Mouse (Mus musculus) intestine, embryonic 16.5 days (tissue): ENCODE results near the gene Hbs1l. TPM values are rescaled to one million over a fixed set of nuclear protein-coding genes. Genes with fewer than 3 reads are reported as not detected.

Experiments
- ATAC-seq: fragments of 200-750 bp; cut with Nextera tagmentation; 2 replicates; pipeline ENCODE4 v1.8.0; 2017; ENCODE audit warnings: moderate TSS enrichment, moderate library complexity
- H3K27ac ChIP-seq: fragments of 300-500 bp; sonication (generic); 2 replicates; pipeline ENCODE4 v1.5.1; 2014; ENCODE audit warnings: mild to moderate bottlenecking, low read length
- H3K27me3 ChIP-seq: fragments of 300-500 bp; sonication (generic); replicated peaks from 2 replicates; pipeline ENCODE4 v1.6.1; 2014; ENCODE audit warnings: low read length, control low read depth, mixed read lengths; ENCODE audit not compliant: control insufficient read depth, insufficient read depth
- H3K36me3 ChIP-seq: fragments of 300-500 bp; sonication (generic); 2 replicates; pipeline ENCODE4 v1.6.1; 2014; ENCODE audit warnings: low read length, control low read depth; ENCODE audit not compliant: control insufficient read depth, insufficient read depth
- H3K4me1 ChIP-seq: fragments of 300-500 bp; sonication (generic); 2 replicates; pipeline ENCODE4 v1.6.1; 2014; ENCODE audit warnings: low read length, control low read depth, mixed read lengths; ENCODE audit not compliant: control insufficient read depth, insufficient read depth
- H3K4me2 ChIP-seq: fragments of 300-500 bp; sonication (generic); 2 replicates; pipeline ENCODE4 v1.6.1; 2014; ENCODE audit warnings: low read depth, low read length, control low read depth
- H3K4me3 ChIP-seq: fragments of 300-500 bp; sonication (generic); 2 replicates; pipeline ENCODE4 v1.5.1; 2014; ENCODE audit warnings: mild to moderate bottlenecking, low read length
- H3K9ac ChIP-seq: fragments of 300-500 bp; sonication (generic); 2 replicates; pipeline ENCODE4 v1.6.1; 2014; ENCODE audit warnings: low read depth, low read length
- H3K9me3 ChIP-seq: fragments of 300-500 bp; sonication (generic); 2 replicates; pipeline ENCODE4 v1.6.1; 2016; ENCODE audit warnings: low read length, control low read depth; ENCODE audit not compliant: control insufficient read depth
- WGBS: fragments of 180-500 bp; shearing (Covaris S2); extraction: QIAGEN DNeasy Blood & Tissue Kit; methylation state at CpG from one replicate; pipeline ENCODE4 v1.1.7; 2014; 5-methylcytosine and 5-hydroxymethylcytosine counted together
- polyA plus RNA-seq: library from polyadenylated mRNA; unstranded; fragments of >200 nt; fragmentation: Nextera tagmentation; extraction: Ambion mirVana; gene quantifications from 2 replicates; pipeline ENCODE4 v1.2.1, GENCODE M21; 2015

Hbs1l gene
- polyA plus RNA-seq: 78.7 and 80.0 TPM in 2 replicates

DNA sequence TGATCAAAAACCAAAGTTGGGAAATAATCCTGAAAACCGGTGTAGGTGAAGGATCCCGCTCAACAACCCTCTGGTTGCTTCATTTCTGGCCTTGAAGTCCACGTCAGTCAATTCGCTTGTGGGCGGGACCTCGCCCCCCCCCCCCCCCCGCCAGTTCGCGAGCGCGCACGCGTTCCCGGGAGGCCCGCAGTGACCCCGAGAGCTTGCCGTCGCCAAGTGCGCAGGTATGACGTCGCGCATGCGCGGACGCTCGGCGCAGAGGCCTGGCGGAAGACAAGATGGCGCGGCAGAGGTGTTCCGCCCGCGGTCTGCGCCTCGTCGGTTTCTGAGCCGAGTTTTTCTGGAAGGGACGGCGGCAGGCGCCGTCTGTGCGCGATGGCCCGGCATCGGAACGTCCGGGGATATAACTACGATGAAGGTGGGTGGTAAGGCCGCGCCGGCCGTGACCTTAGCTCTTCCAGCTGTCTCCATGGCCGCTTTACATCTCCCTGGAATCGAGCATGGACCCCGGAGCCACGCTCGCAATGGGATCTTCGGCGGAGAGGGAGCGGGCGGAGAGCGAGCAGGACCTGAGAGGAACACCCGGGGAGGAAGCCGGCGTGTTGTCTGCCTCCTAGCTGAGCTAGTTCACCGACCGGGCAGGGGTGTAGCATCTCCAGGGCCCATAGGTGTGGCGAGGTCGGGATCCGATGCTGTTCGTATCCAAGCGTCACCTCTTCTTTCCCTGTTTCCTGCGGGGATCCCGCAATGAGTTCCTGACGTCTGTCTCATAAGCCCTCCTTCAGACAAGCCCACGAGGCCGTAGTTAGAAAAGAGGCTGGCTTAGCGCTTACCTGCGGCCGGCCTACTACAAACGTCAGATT is at the start of gene Hbs1l:
Hbs1l (plus strand) TSS at position 221 of the 863 bp plus-strand sequence.
- no peaks in the 10 kb centered on the region for H3K9me3 ChIP-seq
- H3K4me2 ChIP-seq: peak within 1 kb of the TSS; percentile 57
- H3K4me3 ChIP-seq: peak within 1 kb of the TSS; percentile 94
- under 1% methylated on average over 71 of the region's 81 CpGs for WGBS
- H3K27me3 ChIP-seq: no peaks in the 10 kb centered on the region
- peak within 1 kb of the TSS; percentile 95 for H3K9ac ChIP-seq
- peaks cover 13% of the 10 kb centered on the region for H3K4me1 ChIP-seq
- peaks cover 6% of the 10 kb centered on the region; the same call in 1 of the 2 replicates for H3K36me3 ChIP-seq
- ATAC-seq: peak; percentile 99
- H3K27ac ChIP-seq: peak within 1 kb of the TSS; percentile 74

GRCm38 (mm10) chr10:21248556-21248955 is 47.2 kb upstream of the Hbs1l start:
- Histone ChIP-seq H3K9ac (no peak overlapping the region), H3K4me1 (no peaks in the 10 kb centered on the region), H3K36me3 (no peaks in the 10 kb centered on the region), H3K27me3 (no peaks in the 10 kb centered on the region), H3K4me2 (no peak overlapping the region), H3K27ac (no peak overlapping the region), H3K4me3 (no peak overlapping the region), H3K9me3 (no peaks in the 10 kb centered on the region)
- 83% methylated on average over 4 of the region's 4 CpGs for WGBS
- no peak for ATAC-seq

GRCm38 (mm10) chr10:21251881-21252534 is 43.8 kb upstream of the Hbs1l start:
- WGBS: 59% methylated on average over 15 of the region's 15 CpGs
- Histone ChIP-seq H3K27me3 (no peaks in the 10 kb centered on the region), H3K36me3 (no peaks in the 10 kb centered on the region), H3K9ac (no peak overlapping the region), H3K27ac (no peak overlapping the region), H3K4me2 (no peak overlapping the region), H3K9me3 (no peaks in the 10 kb centered on the region), H3K4me3 (no peak overlapping the region), H3K4me1 (no peaks in the 10 kb centered on the region)
- ATAC-seq: no peak

- WGBS: 82% methylated on average over 4 of the region's 4 CpGs
- H3K4me3 ChIP-seq: no peak overlapping the region
- no peak overlapping the region for H3K27ac ChIP-seq
- H3K4me1 ChIP-seq: no peaks in the 10 kb centered on the region
- H3K9ac ChIP-seq: no peak overlapping the region
- H3K36me3 ChIP-seq: no peaks in the 10 kb centered on the region
- ATAC-seq: no peak
- H3K9me3 ChIP-seq: no peaks in the 10 kb centered on the region
- no peak overlapping the region for H3K4me2 ChIP-seq
- H3K27me3 ChIP-seq: no peaks in the 10 kb centered on the region
Measured at GRCm38 (mm10) chr10:21252800-21253199, 43.0 kb upstream of the Hbs1l start.

GRCm38 (mm10) chr10:21254266-21255140 is 41.3 kb upstream of the Hbs1l start:
- Histone ChIP-seq H3K4me1 (no peaks in the 10 kb centered on the region), H3K36me3 (no peaks in the 10 kb centered on the region), H3K4me3 (no peak overlapping the region), H3K27me3 (no peaks in the 10 kb centered on the region), H3K4me2 (no peak overlapping the region), H3K27ac (no peak overlapping the region), H3K9me3 (no peaks in the 10 kb centered on the region), H3K9ac (no peak overlapping the region)
- WGBS: 81% methylated on average over 12 of the region's 12 CpGs
- ATAC-seq: no peak

DNA sequence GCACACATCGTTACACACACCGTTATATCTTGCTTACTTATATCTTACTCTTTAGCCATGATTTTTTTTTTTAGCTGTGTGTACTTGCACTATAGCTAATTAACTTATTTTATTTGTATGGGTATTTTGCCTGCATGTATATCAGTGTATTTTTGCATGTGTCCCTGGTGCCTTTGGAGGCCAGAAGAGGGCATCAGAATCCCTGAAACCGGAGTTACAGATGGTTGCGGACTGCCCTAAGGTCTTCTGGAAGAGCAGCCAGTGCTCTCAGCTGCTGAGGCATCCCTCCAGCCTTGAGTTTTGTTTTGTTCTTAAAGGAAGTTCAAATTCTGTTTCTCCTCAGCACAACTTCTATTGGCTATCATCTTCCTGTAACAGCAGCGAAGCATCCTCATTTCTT is 38.5 kb upstream of the Hbs1l start:
- no peak for ATAC-seq
- Histone ChIP-seq H3K9me3 (no peaks in the 10 kb centered on the region), H3K4me3 (no peak overlapping the region), H3K4me2 (no peak overlapping the region), H3K36me3 (no peaks in the 10 kb centered on the region), H3K4me1 (no peaks in the 10 kb centered on the region), H3K27ac (no peak overlapping the region), H3K9ac (no peak overlapping the region), H3K27me3 (no peaks in the 10 kb centered on the region)
- WGBS: 73% methylated on average over 5 of the region's 5 CpGs

- no peak overlapping the region for H3K4me2 ChIP-seq
- no peaks in the 10 kb centered on the region for H3K27me3 ChIP-seq
- no peaks in the 10 kb centered on the region for H3K4me1 ChIP-seq
- H3K9ac ChIP-seq: no peak overlapping the region
- 52% methylated on average over 2 of the region's 2 CpGs for WGBS
- H3K27ac ChIP-seq: no peak overlapping the region
- no peaks in the 10 kb centered on the region for H3K36me3 ChIP-seq
- H3K9me3 ChIP-seq: no peaks in the 10 kb centered on the region
- no peak overlapping the region for H3K4me3 ChIP-seq
- ATAC-seq: no peak
Measured at GRCm38 (mm10) chr10:21259649-21260048, 36.1 kb upstream of the Hbs1l start.

DNA sequence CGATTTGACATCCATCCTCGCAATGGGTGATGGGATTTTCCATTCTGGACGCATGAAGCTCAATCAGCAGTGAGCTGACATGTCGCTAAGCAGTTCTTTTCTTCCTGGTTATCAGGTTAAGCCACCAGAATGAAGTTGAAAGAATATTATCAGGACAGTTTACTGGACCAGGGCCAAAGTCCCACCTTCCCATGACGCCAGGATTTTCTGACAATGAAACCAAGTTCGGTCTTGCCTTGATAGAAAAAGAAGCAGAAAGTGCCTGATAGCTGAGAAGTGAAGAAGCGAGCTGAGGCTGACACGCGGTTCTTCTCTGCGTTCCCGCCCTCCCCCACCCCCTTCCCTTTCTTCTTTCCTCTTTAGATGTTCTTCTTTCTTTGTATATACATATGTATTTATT is 30.6 kb upstream of the Hbs1l start:
- no peak overlapping the region for H3K9ac ChIP-seq
- no peak overlapping the region for H3K4me2 ChIP-seq
- no peaks in the 10 kb centered on the region for H3K36me3 ChIP-seq
- H3K4me3 ChIP-seq: no peak overlapping the region
- no peak overlapping the region for H3K27ac ChIP-seq
- no peaks in the 10 kb centered on the region for H3K9me3 ChIP-seq
- H3K27me3 ChIP-seq: no peaks in the 10 kb centered on the region
- no peak for ATAC-seq
- 70% methylated on average over 11 of the region's 11 CpGs for WGBS
- H3K4me1 ChIP-seq: no peaks in the 10 kb centered on the region

- H3K4me1 ChIP-seq: no peaks in the 10 kb centered on the region
- H3K9me3 ChIP-seq: no peaks in the 10 kb centered on the region
- no peak overlapping the region for H3K9ac ChIP-seq
- no peak overlapping the region for H3K27ac ChIP-seq
- H3K27me3 ChIP-seq: no peaks in the 10 kb centered on the region
- no peak for ATAC-seq
- H3K4me3 ChIP-seq: no peak overlapping the region
- H3K36me3 ChIP-seq: no peaks in the 10 kb centered on the region
- no peak overlapping the region for H3K4me2 ChIP-seq
- 86% methylated on average over 2 of the region's 2 CpGs for WGBS
Measured at GRCm38 (mm10) chr10:21267452-21267851, 28.3 kb upstream of the Hbs1l start.
